Mouse (Mus musculus): ENCODE measurements around the gene Snx32.

DNA sequence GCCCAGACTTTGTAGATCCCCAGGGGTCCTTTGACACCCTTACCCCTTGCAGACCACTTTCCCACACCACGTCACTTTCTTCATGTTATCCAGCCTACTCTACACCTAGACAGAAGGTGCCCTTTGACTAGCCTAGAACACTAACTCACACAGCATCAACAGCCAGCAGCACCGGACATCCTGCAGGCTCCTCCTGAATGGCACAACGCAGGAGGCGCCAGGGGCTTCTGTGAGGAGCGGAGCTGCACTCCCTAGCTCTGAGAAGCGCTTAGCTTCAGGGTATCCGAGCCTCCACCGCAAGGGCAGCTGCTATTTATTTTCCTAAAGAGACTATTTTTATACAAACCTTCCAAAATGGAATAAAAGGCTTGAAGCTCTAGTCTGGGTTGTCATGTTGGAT lies 54.8 kb downstream of the Snx32 start:
- TF ChIP-seq POLR2A (IDR thresholded peaks at IDR 0.05; ENCODE audit: extremely low read depth, insufficient read depth, low read length) (0 out of 2 replicates have a peak, but pooled peaks have one; percentile 8), CTCF (IDR thresholded peaks at IDR 0.05; ENCODE audit: extremely low read depth, insufficient read depth, low read length) (no peak)

Measured in cortical plate, adult 2 months (tissue).